Mouse (Mus musculus): Measurements from ENCODE around the gene Nfkbiz.

DNA sequence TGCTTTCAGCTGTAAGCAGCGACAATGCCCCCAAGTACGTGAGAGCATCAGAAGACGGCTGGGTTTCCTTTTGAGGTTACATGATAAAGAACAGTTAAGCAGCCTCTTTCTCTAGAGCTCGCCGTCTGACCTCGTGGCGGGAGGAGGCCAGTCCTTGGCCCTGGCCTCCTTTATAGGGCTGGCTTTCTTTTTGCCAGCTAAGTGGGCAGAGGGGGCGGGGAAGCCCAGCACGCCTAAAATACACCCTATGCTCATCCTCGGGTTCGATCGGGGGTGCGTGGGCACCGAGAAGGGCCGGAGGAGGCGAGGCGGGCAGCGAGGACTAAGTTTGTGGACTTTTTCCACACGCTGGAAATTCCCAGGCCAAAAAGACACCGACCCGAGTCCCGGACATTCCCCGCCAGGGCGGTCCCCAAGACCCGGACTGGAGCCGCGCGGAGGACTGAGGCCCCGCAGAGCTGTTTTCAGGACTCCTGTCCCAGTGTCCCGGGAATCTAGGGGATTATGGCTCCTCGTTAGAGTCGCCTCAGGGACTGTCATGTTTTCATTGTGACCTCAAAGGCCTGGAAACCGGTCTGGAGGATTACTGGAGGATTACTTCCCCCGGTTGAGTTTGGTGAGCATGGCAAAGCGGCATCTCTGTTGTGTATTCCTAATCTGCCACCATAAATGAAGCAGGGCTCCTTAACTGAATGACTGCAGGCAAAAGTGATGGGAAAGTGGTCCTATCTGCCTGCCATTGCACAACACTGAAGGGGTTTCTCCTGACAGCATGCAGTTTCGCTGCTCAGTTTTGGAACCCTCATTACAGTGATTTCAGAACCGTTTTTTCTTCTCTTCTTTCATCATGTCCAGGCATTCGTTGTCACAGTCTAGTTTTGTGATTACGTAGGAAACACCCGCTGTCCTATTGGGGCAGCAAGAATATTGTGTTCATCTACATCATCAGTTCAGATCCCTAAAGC lies at the start of gene Nfkbiz:
- TF ChIP-seq POLR2A (IDR thresholded peaks at IDR 0.05; ENCODE audit: extremely low read depth, insufficient read depth, low read length) (0 out of 2 replicates have a peak, but pooled peaks have one; percentile 26), CTCF (IDR thresholded peaks at IDR 0.05; ENCODE audit: low read depth, low read length) (no peak)

Data from liver, adult 2 months (tissue).